Mouse (Mus musculus) frontal cortex, postnatal 36 days (tissue): Measurements from ENCODE around the gene Gm5592.
"Not testable (repeated sequence)": the region's sequence is repeated elsewhere in the genome, so short reads cannot be mapped to it uniquely, and the experiment has no call there.

Experiments used
- DNase-seq, 2 experiments: peaks; one replicate each; pipeline ENCODE4 v3.0.0; 2022; ENCODE audit warnings: low spot score in 2 of 2

The Gm5592 gene

DNA sequence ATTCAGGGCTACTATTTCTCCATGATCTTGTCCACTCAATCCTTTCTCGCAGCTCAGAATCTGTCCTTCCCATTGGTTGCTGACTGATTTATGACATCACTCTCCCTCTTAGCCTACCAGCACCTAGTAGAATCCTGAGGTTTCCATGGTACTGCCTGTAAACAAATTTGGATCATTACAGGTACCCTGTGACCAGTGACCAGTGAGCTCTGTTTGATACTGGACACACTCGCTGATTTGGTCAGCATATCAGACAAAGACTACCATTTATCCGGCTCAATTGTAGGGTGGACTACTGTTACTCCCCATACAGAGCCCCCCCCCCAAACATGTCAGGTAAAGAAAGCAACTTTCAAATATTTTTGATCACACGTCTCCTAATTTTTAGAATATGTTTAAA lies at the start of gene Gm5592:
Gene Gm5592 (plus strand): TSS at position 301 of the 400 bp plus-strand sequence.
- DNase-seq, result not testable (repeated sequence)

GRCm38 (mm10) chr7:41155806-41156205 lies 2.2 kb downstream of the Gm5592 start:
- not testable (repeated sequence) for DNase-seq

DNA sequence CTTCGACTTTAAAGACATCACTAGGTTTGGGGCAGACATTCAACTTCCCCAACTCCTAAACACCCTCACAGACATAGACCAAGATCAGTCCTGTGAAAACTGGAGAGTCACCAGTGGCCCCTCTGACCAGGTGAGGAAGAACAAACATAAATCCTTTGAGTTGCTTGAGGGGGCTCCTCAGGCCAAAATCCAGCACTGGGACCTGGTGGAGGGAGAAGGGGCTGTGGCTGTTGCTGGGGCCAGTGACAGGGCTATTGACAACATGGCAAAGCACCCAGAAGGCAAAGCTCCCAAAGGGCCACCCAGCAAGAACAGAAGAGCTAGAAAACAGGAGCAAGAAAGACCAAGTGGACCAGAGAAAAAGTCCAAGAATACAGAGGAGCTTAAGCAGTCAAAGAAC lies 4.2 kb downstream of the Gm5592 start:
- DNase-seq, result not testable (repeated sequence)

DNA sequence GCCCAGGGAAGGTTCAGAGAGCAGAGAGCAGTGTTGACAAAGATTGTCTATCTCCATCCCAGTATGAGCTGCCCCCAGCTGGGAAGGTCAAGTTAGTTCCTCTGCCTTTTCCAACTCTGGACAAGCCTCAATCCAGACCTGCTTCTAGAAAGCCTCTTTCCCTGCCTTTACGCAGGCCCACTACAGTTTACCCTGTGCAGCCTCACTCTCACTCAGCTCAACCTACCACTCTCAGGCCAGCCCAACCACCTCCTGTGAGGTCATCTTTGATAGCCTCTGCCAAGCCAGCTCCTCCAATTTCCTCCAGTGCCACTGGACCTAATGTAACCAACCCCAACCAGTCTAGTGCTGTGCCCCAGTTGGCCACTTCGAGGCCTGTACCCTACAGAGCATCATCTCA lies 4.9 kb downstream of the Gm5592 start:
- DNase-seq, result not testable (repeated sequence)

- no peak for DNase-seq
Measured at GRCm38 (mm10) chr7:41193671-41194070, 40.0 kb downstream of the Gm5592 start.
